In genomic region chr1:156630965-156631364, GRCm38 (mm10) we compare ENCODE assay signal across 9 mouse cellular contexts. TPM values are rescaled to one million over a fixed set of nuclear protein-coding genes. Genes with fewer than 3 reads are reported as not detected.
A peak's percentile ranks its signal among the peaks of the same experiment; 100 is the strongest.
DNase-seq lines count a peak whose midpoint lies in the region; ATAC-seq and TF ChIP-seq lines count a peak whose summit lies in the region.
"Had no signal": no experiment of that assay in that cellular context is flagged by ENCODE, and none has a peak within 500 bp of the region (broad histone marks: within the 10 kb centered on the region; RNA-seq: fewer than 3 reads in every experiment).

No protein-coding gene starts in this region.

- H3K9ac ChIP-seq in ES-Bruce4 (ENCODE audit: low read depth, poor library complexity, severe bottlenecking): no peak overlapping the region
- H3K9ac ChIP-seq: heart, embryonic 15.5 days; liver, embryonic 13.5 days had no signal

- no peak overlapping the region for H3K27ac ChIP-seq in ES-Bruce4 (ENCODE audit: insufficient read depth, low read length)
- H3K27ac ChIP-seq: heart, embryonic 15.5 days; liver, embryonic 13.5 days had no signal

- H3K27me3 ChIP-seq in ES-Bruce4 (ENCODE audit: control insufficient read depth, insufficient read depth, low read length, poor library complexity, severe bottlenecking): no peaks in the 10 kb centered on the region
- H3K27me3 ChIP-seq: heart, embryonic 15.5 days; liver, embryonic 13.5 days had no signal

- no peaks in the 10 kb centered on the region for H3K9me3 ChIP-seq in ES-Bruce4 (replicated peaks; ENCODE audit: control insufficient read depth, insufficient read depth, low read length, poor library complexity, severe bottlenecking)
- H3K9me3 ChIP-seq: heart, embryonic 15.5 days had no signal

- TF ChIP-seq POLR2A in ES-Bruce4 (IDR thresholded peaks at IDR 0.05; ENCODE audit: insufficient read depth, low read length): no peak

- TF ChIP-seq CTCF in ES-Bruce4 (IDR thresholded peaks at IDR 0.05; ENCODE audit: low read depth, low read length): peak; percentile 65

- no peak overlapping the region for H3K4me3 ChIP-seq in ES-Bruce4 (ENCODE audit: low read depth, low read length)
- H3K4me3 ChIP-seq: heart, embryonic 15.5 days; liver, embryonic 13.5 days had no signal

- H3K4me1 ChIP-seq in ES-Bruce4 (ENCODE audit: control insufficient read depth, insufficient read depth, low read length): no peaks in the 10 kb centered on the region
- H3K4me1 ChIP-seq: heart, embryonic 15.5 days; liver, embryonic 13.5 days had no signal

- peak; percentile 54 for ATAC-seq in megakaryocyte, adult 5-6 weeks (ENCODE audit: poor library complexity, severe bottlenecking)
- ATAC-seq in monocyte, adult 5-6 weeks (replicated peaks; ENCODE audit: insufficient number of reproducible peaks, low FRiP score, low TSS enrichment, poor library complexity, severe bottlenecking): no peak

- peaks cover 51% of the 10 kb centered on the region for H3K36me3 ChIP-seq in ES-Bruce4 (ENCODE audit: control insufficient read depth, insufficient read depth, low read length, poor library complexity, severe bottlenecking)

- no peak for TF ChIP-seq EP300 in ES-Bruce4 (IDR thresholded peaks at IDR 0.05; ENCODE audit: insufficient read depth, low read depth, low read length)

- DNase-seq in kidney, postnatal 4 days: peak; percentile 42 to 46
- DNase-seq in kidney, adult 18-20 months: no peak
- peak; percentile 55 to 61 for DNase-seq in B cell, adult 2 months
- DNase-seq in cerebellum, adult 8-10 months: no peak
- DNase-seq: liver, embryonic 13.5 days had no signal

RNA-seq across cellular contexts. Expression of gene Tor3a, which starts 43.2 kb away (rescaled TPM):
- 26.9 and 27.9 TPM in 2 replicates for polyA plus RNA-seq in ES-Bruce4 (2011; ENCODE audit: insufficient read depth, insufficient read length, low read depth, missing spikeins)
- total RNA-seq in megakaryocyte, adult 5-6 weeks (2015): 18.4 and 25.5 TPM in 2 replicates
- total RNA-seq in megakaryocyte, adult 5-6 weeks (2017): 27.2 and 39.1 TPM in 2 replicates
- 10.6 to 22.7 TPM (median 17.1 TPM) in 3 replicates for total RNA-seq in monocyte, adult 5-6 weeks (2017)

Comparison
In these comparisons a context has a peak if more than half of its experiments do, and no peak if none do; other contexts are left out.
1. DNase-seq: peak in kidney, postnatal 4 days (2 of 2) and B cell, adult 2 months (2 of 2); none in kidney, adult 18-20 months (single experiment) and cerebellum, adult 8-10 months (single experiment).